Mouse (Mus musculus) embryo, embryonic 10 days (tissue): Measurements from ENCODE around the gene Cdh1.

ENCODE experiments used
- DNase-seq: peaks from one replicate; pipeline ENCODE4 v3.0.0-alpha.2; 2015; ENCODE audit warnings: low spot score

Cdh1 gene

DNA sequence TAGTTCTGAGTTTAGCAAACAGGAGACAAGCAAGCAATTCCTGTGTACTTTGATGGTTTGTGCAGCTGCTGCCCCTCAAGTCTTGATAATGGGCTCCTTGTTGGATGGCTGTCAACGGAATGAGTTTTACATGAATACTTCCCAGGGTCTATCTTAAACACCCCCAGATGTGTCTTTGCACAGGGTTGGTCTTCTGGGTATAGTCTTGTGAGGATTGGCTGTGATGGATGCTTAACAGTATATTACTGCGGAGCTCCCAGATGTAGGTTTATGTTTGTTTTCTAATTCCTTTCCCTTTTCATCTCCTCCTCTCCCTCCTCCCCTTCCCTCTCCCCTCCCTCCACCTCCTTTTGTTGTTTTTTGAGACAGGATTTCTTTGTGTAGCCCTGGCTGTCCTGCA lies 69.6 kb downstream of the Cdh1 start:
- DNase-seq, result peak; percentile 28

DNA sequence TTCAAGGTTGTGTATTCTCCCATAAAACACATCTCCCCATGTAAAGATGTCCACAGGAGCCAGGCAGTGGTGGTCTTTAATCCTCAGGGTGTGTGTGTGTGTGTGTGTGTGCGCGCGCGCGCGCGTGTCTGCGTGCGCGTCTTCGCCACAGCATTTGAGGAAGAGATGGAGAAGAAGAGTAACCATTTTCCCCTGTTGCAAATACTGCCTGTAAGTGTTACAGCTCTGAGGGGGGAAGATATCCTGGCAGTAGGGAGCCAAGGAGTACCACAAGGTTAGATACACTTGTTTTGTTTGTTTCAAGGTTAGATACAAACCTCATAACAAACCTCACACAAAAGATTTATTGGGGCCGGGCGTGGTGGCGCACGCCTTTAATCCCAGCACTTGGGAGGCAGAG lies 71.2 kb downstream of the Cdh1 start:
- DNase-seq, result no peak

DNA sequence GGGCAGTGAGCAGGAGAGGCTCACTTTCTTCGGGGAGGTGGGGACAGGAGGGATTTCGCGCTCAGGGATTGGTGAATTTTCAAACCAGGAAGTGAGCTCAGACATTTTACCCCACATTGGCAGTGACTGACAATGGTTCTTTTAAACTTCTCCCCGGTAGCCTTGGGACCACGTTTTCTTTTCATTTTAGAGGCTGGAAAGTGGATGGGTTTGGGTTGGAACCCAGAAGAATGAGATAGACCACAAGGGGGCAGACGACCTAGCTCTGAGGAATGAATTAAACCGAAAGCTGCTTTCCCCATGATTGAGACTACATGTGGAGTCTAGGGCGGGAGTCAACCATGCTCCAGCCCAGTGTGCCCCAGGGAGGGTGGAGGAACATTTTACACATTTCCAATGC lies 71.7 kb downstream of the Cdh1 start:
- DNase-seq, result no peak

DNA sequence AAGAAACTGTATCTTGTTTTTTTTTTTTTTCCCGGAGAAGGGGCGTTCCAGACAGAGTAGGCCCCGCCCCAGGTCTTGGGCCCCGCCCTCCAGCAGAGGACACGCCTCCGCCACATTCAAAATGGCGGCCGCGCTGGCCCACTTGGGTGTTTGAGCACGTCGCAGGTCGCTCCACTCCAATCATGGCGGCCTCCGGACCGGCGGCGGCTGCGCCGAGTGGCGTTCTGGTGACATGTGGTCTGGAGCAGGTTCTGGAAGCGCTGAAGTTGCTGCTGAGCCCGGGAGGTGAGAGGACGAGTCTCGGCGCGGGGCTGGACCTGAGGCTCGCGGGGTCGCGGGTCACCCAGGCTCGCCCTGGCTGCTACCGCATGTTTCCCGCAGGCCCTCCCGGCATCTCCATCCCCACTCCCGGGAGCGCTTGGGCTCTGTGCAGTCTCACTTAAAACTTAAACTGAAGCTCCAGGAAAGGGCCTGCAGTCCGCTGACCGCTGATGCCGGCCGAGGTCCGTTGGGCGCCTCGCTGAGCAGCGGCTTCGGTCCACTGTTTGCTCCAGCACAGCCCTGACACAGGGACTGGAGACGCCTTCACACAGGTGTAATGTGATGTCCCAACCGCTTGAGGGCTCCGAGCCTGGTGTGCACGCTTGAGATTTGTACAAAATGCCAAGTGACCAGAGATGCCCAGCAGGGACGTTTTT lies 80.0 kb downstream of the Cdh1 start, which contains the start of gene Tango6:
Gene Tango6, plus strand, starts transcription at position 98 of the 698 bp plus-strand sequence.
- DNase-seq, result peak; percentile 95

DNA sequence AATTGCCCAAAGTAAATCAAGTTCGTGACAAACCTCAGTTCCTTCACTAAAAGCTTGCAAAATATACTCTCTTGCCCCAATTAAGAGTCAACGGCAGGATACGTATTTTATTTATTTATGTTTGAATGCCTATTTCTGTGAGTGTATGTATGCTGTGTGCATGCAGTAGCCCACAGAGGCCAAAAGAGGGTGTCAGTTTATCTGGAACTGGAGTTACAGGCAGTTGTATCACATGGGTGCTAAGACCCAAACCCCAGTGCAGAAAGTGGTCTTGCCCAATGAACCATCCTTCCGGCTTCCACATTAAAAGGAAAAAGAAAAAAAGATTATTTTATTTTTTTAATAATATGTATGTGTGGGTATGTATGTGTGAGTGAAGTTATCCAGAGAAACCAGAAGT lies 81.2 kb downstream of the Cdh1 start:
- DNase-seq, result no peak

DNA sequence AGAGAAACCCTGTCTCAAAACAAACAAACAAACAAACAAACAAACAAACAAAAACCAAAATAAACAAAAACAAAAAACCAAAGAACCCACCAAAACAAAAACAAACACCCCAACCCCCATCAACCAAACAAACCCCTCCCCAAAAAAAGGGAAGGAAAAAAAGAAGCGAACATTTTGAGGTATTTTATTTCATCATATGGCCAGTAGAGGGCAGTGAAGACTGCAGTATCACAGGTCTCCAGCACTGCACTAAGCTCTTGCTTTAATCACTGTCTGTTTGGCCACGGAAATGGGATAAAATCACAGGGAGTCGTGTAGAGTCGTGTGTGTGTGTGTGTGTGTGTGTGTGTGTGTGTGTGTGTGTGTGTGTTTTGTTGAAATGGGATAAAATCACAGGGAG lies 84.3 kb downstream of the Cdh1 start:
- peak; percentile 84 for DNase-seq

DNA sequence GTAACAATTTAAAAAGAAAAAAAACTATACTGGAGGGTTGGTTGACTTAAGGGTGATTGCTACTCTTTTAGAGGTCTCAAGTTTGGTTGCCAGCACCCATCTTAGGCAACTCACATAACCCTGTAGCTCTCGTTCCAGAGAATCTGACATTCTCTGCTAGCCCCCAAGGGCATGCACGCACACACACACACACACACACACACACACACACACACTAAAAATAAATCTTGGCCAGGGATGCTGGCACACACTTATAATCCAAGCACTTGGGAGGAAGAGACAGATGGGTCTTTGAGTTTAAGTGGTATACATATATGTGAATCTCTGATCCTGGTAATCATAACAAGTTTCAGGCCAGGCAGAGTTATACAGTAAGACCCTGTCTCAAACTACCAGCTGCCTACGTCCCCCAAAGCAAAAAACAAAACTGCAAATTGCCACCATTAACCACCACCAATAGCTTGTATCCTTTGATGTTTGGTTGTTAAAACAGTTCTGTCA lies 94.6 kb downstream of the Cdh1 start:
- DNase-seq, result no peak

DNA sequence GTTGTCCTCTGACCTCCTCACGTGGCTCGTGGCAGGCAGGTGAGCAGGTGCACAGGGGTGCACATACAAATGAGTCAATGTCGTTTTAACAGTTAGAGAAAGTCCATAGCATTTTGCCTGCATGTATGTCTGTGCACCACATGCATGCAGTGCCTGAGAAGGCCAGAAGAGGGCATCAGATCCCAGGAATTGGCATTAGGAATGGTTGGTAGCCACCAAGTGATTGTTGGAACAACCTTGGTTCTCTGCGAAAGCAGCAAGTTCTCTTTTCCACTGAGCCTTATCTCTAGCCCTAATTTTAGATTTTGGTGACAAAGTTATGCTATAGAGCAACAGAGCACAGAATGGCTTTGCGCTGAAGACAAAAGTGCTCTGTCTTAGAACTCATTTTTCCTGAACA lies 96.4 kb downstream of the Cdh1 start:
- DNase-seq, result peak; percentile 84

DNA sequence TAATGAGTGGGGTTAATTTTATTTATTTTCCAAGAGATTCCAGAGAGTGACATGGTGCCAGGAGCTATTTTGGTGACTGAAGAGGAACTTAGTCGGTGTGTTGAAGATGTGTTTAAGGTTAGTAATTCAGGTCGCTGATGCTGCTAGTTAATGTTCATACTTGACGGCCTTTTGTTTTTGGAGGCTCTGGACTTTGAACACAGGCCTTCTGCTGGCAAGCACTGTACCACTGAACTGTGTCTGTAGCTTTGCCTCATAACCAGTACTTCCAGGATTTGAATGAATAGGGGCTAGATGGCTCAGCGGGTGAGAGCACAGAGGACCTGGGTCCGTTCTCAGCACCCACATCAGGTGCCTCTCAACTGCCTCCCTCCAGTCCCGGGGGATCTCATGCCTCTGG lies 97.0 kb downstream of the Cdh1 start:
- no peak for DNase-seq

DNA sequence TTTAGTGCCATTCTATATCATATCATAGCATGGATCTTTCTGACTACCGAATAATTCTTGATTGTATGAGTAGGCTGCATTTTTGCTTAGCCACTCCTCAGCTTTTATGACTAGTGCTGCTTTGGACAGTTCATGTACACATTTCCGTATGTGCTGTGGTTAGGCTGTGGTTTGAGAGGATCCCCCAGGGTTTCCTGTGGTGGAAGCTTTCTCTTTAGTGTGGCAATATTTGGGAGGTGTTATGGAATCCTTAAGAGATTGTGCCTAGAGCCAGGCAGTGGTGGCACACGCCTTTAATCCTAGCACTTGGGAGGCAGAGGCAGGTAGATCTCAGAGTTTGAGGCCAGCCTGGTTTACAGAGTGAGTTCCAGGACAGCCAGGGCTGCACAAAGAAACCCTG lies 98.2 kb downstream of the Cdh1 start:
- DNase-seq, result no peak

DNA sequence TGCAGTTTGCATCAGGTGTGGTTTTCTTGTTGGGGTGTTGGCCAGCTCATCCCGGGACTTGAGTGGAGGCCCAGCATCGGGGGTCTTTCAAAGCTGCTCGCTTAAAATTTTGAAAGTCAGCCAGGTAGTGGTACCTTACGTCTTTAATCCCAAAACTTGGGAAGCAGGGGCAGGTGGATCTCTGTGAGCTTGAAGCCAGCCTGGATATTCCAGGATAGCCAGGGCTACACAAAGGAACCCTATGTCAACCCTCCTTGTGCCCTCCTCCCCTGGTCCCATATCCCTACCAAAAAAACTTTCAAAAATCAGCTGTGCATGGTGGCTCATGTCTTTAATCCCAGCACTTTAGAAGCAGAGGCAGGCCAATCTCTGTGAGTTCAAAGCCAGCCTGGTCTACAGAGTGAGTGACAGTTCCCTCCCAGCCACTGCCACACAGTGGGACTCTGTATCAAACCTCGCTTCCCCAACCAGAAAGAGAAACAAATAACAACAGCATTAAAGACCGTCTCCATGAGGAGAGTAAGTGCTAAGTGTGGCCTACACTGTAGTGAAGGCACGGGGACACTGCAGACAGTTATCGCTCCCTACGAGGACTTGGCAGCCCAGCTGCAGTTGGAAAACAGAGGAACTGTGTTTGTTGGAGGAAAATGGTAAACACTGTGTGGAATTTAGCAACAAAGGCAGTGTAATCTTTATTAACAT lies 101.2 kb downstream of the Cdh1 start:
- no peak for DNase-seq

DNA sequence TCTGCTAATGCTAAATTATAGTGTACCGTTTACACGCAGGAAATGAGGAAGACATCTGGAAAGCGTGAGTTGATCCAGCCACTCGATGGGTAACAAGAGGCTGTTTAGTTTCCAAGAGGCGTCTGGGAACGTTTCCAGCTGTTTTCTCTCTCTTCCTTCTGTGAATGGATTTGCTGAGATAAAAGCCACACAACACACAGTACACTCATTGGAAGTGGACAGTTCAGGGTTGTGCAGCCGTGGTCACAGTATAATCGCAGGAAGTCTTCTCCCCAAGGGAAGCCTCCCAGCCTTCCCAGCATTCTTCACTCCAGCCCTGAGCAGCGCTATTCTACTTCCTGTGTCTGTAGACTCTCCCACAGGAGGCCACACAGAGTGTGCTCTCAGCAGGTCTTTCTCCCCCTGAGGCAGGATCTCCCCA lies 101.8 kb downstream of the Cdh1 start:
- DNase-seq, result no peak

DNA sequence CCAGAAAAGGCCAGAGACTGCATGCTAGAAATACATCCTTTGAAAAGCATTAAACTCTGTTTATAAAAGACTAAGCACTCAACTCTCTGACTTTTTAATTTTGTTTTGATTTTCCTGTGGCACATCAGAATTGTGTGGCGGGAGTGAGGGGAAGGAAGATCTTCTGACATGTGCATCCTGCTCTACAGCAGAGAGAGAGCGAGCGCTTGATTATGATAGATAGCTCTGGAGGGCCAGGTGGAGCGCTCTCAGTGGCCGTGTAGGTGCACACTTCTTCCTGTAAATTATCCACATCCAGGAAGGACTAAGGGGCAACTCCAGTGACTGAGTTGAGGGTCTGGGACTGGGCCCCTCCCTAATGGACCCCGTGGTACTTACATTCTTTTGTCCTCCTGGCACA lies 103.0 kb downstream of the Cdh1 start:
- DNase-seq, result no peak

DNA sequence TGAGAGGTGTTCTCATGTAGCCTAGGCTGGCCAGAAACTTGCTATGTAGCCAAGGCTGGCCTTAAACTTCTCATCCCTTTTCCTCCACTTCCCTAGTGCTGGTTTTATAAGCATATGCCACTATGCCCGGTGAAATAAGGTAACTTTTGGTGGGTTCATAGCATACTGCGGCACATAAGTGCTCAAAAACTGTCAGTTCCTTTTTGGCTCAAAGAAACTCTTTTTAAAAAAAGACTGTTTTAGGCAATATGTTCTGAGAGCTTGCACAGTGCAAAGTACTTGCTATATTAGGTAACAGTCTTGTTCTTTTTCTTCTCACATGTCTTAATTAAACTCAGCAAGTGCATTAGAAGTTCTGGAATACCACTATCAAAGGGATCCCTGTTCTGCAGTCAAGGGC lies 106.9 kb downstream of the Cdh1 start:
- DNase-seq, result no peak

DNA sequence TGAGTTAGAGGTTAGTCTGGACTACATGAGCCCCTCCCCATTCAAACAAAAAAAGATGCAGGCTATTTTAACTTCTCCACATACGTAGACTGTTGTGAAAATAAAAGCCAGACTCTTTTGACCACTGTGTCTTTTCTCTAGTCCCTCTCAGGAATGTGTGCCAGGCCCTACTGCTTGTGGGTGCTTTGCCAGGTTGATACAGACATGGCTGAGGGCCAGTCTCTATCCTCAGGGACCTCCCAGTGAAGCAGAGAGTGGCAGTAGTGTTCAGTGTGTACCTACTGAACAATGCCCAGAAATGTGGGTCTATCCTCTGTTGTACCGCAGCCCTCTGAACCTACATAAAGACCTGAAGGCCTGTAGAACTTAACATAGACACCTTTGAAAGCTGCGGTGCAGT lies 109.3 kb downstream of the Cdh1 start:
- DNase-seq, result no peak

DNA sequence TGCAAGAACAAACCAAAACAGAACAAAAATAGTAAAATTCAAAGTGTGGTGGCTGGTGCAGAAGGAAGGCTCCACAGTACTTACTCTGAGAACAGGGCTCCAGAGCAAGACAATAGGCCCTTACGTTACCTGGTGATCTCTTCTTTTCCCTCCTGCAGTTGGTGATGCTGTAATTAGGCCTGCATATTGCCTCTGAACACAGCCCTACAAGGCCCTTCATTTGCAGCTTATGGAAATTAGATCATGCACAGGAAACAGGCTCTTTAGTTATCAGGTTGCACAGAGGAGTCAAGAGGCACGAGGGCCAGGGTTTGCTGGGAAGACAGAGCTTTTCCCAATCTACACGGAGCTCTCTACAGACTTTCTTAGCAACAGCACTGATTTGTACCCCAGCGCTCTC lies 111.1 kb downstream of the Cdh1 start:
- no peak for DNase-seq

DNA sequence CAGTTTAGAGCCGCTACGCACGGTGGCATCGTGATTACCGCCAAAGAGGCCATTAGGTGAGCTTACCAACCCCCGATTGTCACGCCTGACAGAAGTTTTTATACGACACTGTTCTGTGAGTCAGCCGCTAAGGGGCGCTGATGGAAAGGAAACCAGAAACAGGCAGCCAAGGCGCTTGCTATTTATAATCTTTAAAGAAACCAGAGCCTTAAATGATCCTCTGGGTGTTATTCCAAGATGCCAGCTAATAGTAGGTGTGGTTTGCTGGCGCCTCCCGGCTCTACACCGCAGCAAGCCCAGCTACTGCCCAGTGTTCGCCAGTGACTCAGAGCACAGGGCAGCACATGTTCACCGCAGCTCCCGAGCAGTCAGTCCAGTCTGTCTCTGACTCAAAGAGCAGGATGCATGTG lies 114.9 kb downstream of the Cdh1 start:
- peak; percentile 86 for DNase-seq
